Mouse (Mus musculus): Measurements from ENCODE around the gene Taar7a. TPM values are rescaled to one million over a fixed set of nuclear protein-coding genes. Genes with fewer than 3 reads are reported as not detected.

The Taar7a gene
- polyA plus RNA-seq (2012; rRNA removed) = not detected in 2 replicates

DNA sequence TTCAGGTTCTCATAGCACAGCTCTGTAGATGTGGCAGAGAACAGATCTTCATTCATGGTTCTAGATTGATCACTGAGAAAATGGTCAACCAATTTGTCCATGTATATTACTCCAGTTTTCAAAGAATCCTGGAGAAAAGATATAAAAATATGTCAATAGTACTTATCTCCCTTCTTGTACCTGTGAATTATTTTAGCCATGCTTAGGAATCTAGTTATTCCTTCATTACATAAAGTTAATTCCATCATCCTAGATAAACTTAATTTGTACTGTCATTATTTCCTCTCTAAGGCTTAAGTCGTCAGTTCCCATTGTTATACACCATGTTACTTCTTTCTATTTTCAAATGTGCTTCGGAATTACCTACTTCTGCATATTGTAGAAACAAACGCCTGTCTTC, at the start of gene Taar7a:
Gene Taar7a (minus strand): TSS at position 101 of the 400 bp plus-strand sequence.
- no peak for DNase-seq (ENCODE audit: extremely low spot score in 1 of 2, low spot score in 1 of 2)

DNA sequence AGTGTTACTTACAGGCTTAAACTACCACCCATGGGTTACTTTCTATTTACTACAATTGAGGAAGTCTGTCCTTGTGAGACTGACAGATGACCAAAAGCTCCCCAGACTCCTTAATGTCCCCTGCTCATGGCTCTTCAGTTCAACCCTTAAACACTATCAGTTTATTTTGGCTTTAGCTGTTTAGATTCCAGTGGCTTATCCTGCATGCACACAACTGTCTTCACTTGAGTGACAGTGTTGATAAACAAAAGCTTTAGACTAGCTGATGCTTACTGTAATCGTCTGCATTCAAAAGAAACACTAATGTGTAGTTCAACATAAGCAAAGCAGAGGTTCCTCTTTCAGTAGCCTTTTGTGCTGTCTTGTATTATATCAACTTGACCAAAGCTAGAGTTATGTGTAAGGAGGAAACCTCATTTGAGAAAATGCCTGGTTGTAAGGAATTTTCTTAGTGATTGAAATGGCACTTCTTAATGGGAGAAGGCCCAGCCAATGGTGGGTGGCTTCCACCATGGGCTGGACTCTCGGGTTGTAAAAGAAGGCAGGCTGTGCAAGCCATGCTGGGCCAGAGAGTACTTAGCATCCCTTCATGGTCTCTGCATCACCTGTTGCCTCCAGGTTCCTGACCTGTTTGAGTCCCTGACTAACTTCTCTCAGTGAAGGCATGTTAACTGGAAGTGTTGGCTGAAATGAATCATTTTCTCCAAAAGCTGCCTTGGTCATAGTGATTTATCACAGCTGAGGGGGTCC, 47.0 kb upstream of the Taar7a start:
- no peak for DNase-seq (ENCODE audit: extremely low spot score in 1 of 2, low spot score in 1 of 2)

- no peak for DNase-seq (ENCODE audit: extremely low spot score in 1 of 2, low spot score in 1 of 2)
These were observed 44.0 kb upstream of the Taar7a start, which contains the start of gene Taar7e for GRCm38 (mm10) chr10:24037314-24037713. Gene Taar7e (plus strand): TSS chr10:24037614.

- DNase-seq (ENCODE audit: extremely low spot score in 1 of 2, low spot score in 1 of 2) = no peak
These were observed 38.1 kb upstream of the Taar7a start for GRCm38 (mm10) chr10:24031347-24031746.

GRCm38 (mm10) chr10:24026922-24027321, 33.6 kb upstream of the Taar7a start, which contains the start of gene Taar7d:
Gene Taar7d (plus strand): TSS chr10:24027222.
- DNase-seq (ENCODE audit: extremely low spot score in 1 of 2, low spot score in 1 of 2) = no peak

DNA sequence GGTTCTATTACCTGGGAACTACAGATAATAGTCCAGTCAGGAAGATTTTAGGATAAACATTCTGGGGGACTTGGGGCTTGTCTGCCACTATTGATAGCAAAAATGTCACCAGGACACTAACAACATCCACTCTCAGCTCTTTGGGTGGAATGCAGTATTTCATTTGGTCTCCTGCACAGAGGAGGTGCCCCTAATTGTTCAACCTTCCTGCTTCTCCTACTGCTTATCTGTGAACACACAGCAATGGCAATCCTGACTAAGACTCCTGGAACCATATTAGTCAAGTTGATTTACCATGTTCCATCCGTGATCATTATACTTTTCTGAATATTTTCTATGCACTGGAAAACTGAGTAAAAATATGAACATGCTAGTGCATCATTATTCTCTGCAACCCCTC, 14.9 kb upstream of the Taar7a start:
- no peak for DNase-seq (ENCODE audit: extremely low spot score in 1 of 2, low spot score in 1 of 2)

DNA sequence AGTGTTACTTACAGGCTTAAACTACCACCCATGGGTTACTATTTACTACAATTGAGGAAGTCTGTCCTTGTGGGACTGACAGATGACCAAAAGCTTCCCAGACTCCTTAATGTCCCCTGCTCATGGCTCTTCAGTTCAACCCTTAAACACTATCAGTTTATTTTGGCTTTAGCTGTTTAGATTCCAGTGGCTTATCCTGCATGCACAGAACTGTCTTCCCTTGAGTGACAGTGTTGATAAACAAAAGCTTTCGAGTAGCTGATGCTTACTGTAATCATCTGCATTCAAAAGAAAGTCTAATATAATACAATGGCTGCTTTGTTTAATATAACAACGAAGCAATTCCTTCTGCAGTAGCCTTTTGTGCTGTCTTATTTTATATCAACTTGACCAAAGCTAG, 13.8 kb upstream of the Taar7a start:
- DNase-seq (ENCODE audit: extremely low spot score in 1 of 2, low spot score in 1 of 2) = no peak

DNA sequence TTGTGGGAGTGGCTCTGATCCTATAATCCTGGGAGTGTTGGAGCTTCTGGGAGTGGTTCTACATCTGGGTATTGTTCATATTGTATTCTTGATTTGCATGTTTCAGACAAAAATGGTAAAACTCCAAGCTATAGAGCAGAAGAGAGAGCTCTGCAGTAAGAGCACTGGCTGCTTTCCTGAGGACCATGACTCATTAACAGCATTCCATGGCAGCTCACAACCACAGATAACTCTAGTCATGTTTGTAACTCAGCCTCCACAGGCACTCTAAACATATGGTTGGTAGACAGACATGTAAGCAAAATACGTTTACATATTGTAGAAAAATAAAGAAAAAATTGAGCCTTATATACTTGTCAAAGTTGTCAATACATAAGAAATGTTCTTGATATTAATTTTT, 13.2 kb upstream of the Taar7a start:
- no peak for DNase-seq (ENCODE audit: extremely low spot score in 1 of 2, low spot score in 1 of 2)

GRCm38 (mm10) chr10:23999639-24000038, 6.4 kb upstream of the Taar7a start, which contains the start of gene Taar7b:
Gene Taar7b (plus strand): TSS chr10:23999939.
- DNase-seq (ENCODE audit: extremely low spot score in 1 of 2, low spot score in 1 of 2) = no peak

GRCm38 (mm10) chr10:23986419-23986818, 6.9 kb downstream of the Taar7a start:
- no peak for DNase-seq (ENCODE audit: extremely low spot score in 1 of 2, low spot score in 1 of 2)

DNA sequence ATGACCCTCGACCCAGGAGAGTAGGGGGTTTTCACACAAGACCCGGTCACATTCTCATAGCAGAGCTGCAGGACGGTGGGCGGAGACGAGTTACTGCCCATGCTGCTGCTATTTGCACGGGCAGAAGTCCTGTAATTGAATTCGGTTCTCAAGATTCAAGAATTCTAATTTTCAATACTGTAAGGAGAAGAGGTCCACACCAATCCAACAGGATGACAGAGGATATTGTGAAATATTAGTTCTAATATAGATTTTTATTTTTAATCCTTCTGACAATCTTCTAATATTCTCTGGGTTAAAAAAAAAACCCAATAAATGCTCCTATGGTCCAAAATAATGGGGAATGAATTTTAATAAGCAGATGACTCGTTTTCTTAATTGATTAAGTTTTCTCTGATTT, 7.7 kb downstream of the Taar7a start, which contains the start of gene Taar6:
Gene Taar6 (minus strand): TSS at position 101 of the 400 bp plus-strand sequence.
- DNase-seq (ENCODE audit: extremely low spot score in 1 of 2, low spot score in 1 of 2) = no peak

DNA sequence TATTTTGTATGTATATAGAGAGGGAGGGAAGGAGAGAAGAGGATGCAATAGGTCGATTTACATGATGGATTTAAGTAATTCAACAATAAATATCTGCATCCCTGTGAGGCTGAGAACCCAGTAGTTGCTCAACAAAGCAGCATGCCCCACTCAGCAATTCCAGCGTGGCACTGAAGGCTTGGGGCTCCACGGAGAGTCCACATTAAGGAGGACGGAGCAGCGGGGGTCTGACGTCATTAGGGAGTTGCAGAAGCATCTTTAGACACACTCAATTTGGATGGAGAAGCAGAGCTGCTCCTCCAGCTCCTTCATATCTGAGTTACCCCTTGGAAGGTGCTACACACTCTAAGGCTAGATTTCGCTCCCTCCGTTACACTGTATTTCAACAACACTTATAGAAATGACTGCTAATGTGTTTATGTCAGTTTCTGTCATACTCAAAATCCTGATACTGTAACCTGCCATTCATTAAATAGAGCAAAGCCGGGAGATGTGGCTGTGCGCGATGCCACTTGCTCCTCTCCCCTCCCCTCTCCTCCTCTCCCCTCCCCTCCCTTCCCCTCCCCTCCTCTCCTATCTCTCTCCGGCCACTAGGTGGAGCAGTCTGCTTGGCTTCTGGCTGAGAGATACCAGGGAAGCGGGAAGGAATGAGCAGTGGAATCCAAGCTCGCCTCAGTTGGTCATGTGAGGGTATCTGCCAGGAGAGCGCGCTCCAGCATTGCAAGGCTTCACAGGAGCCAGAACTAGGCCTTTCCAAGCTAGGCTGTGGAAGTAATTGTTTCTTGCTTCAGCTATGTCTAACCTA, 14.2 kb downstream of the Taar7a start:
- peak; percentile 25 to 84 for DNase-seq (ENCODE audit: extremely low spot score in 1 of 2, low spot score in 1 of 2)

GRCm38 (mm10) chr10:23977958-23978357, 15.3 kb downstream of the Taar7a start:
- DNase-seq (ENCODE audit: extremely low spot score in 1 of 2, low spot score in 1 of 2) = no peak

DNA sequence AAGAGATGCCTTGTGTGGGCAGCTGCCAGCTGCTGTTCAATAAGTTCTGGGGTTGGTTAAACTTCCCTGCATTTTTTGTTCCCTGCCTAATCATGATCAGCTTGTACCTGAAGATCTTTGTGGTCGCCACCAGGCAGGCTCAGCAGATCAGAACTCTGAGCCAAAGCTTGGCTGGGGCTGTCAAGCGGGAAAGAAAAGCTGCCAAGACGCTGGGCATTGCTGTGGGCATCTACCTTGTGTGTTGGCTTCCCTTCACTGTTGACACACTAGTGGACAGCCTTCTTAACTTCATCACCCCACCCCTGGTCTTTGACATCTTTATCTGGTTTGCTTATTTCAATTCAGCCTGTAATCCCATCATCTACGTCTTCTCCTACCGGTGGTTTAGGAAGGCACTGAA, 22.0 kb downstream of the Taar7a start:
- DNase-seq (ENCODE audit: extremely low spot score in 1 of 2, low spot score in 1 of 2) = no peak

GRCm38 (mm10) chr10:23970656-23971165, 22.6 kb downstream of the Taar7a start, which contains the start of gene Taar5:
Gene Taar5 (plus strand): TSS chr10:23970706.
- no peak for DNase-seq (ENCODE audit: extremely low spot score in 1 of 2, low spot score in 1 of 2)

DNA sequence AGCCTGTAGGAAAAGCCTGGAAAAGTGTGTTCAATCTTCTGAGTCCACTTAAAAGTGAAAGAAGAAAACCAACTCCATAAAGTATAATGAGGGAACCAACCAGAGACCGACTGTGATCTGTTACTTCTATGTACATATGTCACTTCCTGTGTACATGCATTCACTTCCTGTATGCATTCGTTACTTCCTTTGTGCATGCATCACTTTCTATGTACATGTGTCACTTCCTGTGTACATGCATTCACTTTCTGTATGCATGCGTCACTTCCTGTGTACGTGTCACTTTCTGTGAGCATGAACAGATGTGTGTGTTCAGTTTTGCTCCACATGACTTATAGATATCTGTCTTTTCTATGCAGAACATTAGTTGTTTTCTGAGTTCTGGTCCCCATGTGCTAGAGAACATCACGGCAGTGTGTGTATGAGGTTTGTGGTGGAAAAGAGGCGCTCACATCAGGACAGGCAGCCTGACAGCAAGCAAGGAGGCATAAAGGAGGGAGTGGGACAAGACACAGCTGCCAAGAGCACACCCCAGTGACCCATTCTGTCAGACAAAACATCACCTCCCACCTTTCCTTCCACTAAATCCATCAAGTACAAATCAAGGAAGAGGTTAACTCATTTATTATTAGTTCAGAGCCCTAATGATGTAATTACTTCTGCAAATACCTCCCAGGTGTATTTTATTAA, 28.2 kb downstream of the Taar7a start:
- no peak for DNase-seq (ENCODE audit: extremely low spot score in 1 of 2, low spot score in 1 of 2)

- no peak for DNase-seq (ENCODE audit: extremely low spot score in 1 of 2, low spot score in 1 of 2)
These were observed 29.8 kb downstream of the Taar7a start for GRCm38 (mm10) chr10:23963444-23963843.

GRCm38 (mm10) chr10:23960444-23960915, 32.8 kb downstream of the Taar7a start, which contains the start of gene Taar4:
Gene Taar4 (plus strand): TSS chr10:23960494.
- DNase-seq (ENCODE audit: extremely low spot score in 1 of 2, low spot score in 1 of 2) = no peak

DNA sequence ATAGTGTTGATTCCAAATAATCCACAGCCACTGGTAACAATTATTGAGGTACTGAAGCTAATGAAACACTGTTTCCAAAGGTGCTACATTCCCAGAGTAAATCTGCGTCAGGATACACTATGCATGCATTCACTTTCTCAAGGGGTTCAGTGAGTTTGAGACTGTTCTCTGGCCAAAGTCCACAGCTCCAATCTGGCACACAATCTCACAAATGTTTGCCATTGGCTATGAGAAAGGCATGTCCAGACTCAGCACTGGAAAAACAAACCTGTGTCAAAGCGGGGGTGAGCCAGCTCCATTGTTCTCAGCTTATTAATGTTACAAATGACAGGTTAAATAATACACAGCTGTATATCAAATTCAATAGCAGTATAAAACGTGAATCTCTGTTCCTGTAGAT, 34.2 kb downstream of the Taar7a start:
- no peak for DNase-seq (ENCODE audit: extremely low spot score in 1 of 2, low spot score in 1 of 2)

DNA sequence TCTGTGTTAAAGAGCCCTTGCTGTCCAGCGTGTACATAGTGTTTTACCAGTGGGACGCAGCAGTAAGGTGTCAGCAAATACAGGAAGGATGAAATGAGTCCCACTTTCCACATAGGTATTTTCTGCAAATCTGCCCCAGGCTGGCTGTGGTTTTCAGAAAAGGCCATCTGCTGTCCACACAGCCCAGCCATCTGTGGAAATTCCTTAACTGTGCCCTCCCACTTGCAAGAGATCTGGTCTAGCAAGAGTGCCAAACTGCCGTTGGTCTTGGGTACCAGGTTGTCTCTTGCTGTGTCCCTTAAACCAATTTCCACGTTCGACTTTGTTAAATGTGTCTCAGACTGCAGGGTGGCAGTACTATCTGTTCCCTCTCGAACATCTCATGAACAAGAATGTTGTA, 41.6 kb downstream of the Taar7a start:
- no peak for DNase-seq (ENCODE audit: extremely low spot score in 1 of 2, low spot score in 1 of 2)

Data from frontal cortex, adult 2 months (tissue).